9 mouse cellular contexts compared by ENCODE assay signal in genomic region chr7:110816037-110816436, GRCm38 (mm10). TPM values are rescaled to one million over a fixed set of nuclear protein-coding genes. Genes with fewer than 3 reads are reported as not detected.
A peak's percentile ranks its signal among the peaks of the same experiment; 100 is the strongest.
DNase-seq lines count a peak whose midpoint lies in the region; ATAC-seq and TF ChIP-seq lines count a peak whose summit lies in the region.
"Had no signal": no experiment of that assay in that cellular context is flagged by ENCODE, and none has a peak within 500 bp of the region (broad histone marks: within the 10 kb centered on the region; RNA-seq: fewer than 3 reads in every experiment).

No protein-coding gene starts in this region.

- no peak overlapping the region for H3K4me3 ChIP-seq in forebrain, postnatal 0 days (ENCODE audit: low read depth, low read length)
- no peak overlapping the region for H3K4me3 ChIP-seq in forebrain, embryonic 12.5 days (replicated peaks)
- H3K4me3 ChIP-seq in spleen, adult 2 months (ENCODE audit: extremely low read depth, insufficient read depth, insufficient read length), result no peak overlapping the region
- H3K4me3 ChIP-seq in intestine, postnatal 0 days (ENCODE audit: low read depth, low read length), result no peak overlapping the region
- H3K4me3 ChIP-seq: lung, embryonic 15.5 days had no signal

- H3K9ac ChIP-seq in forebrain, postnatal 0 days, result no peak overlapping the region
- no peak overlapping the region for H3K9ac ChIP-seq in forebrain, embryonic 12.5 days
- no peak overlapping the region for H3K9ac ChIP-seq in intestine, postnatal 0 days (ENCODE audit: low read depth, low read length)
- H3K9ac ChIP-seq: lung, embryonic 15.5 days had no signal

- no peak overlapping the region for H3K27ac ChIP-seq in forebrain, postnatal 0 days (ENCODE audit: low read depth, low read length)
- no peak overlapping the region for H3K27ac ChIP-seq in forebrain, embryonic 12.5 days
- no peak overlapping the region for H3K27ac ChIP-seq in spleen, adult 2 months (ENCODE audit: insufficient read depth, low read length)
- no peak overlapping the region for H3K27ac ChIP-seq in intestine, postnatal 0 days (ENCODE audit: low read depth, low read length)
- H3K27ac ChIP-seq: lung, embryonic 15.5 days had no signal

- no peaks in the 10 kb centered on the region for H3K9me3 ChIP-seq in forebrain, postnatal 0 days (ENCODE audit: low read length)
- no peaks in the 10 kb centered on the region for H3K9me3 ChIP-seq in forebrain, embryonic 12.5 days
- H3K9me3 ChIP-seq in intestine, postnatal 0 days (ENCODE audit: control insufficient read depth), result no peaks in the 10 kb centered on the region
- H3K9me3 ChIP-seq: lung, embryonic 15.5 days had no signal

- no peak for TF ChIP-seq POLR2A in spleen, adult 2 months (IDR thresholded peaks at IDR 0.05; ENCODE audit: low read depth, low read length)

- no peak overlapping the region for H3K4me2 ChIP-seq in forebrain, postnatal 0 days (ENCODE audit: low read depth)
- H3K4me2 ChIP-seq in forebrain, embryonic 12.5 days, result no peak overlapping the region
- no peak overlapping the region for H3K4me2 ChIP-seq in intestine, postnatal 0 days (replicated peaks; ENCODE audit: low read depth)
- H3K4me2 ChIP-seq: lung, embryonic 15.5 days had no signal

- no peaks in the 10 kb centered on the region for H3K4me1 ChIP-seq in forebrain, postnatal 0 days (ENCODE audit: insufficient read depth)
- H3K4me1 ChIP-seq in forebrain, embryonic 12.5 days, result no peaks in the 10 kb centered on the region
- no peaks in the 10 kb centered on the region for H3K4me1 ChIP-seq in spleen, adult 2 months (ENCODE audit: control insufficient read depth, insufficient read depth, insufficient read length)
- H3K4me1 ChIP-seq in intestine, postnatal 0 days (replicated peaks; ENCODE audit: control insufficient read depth, insufficient read depth, low read length), result no peaks in the 10 kb centered on the region

- ATAC-seq in forebrain, postnatal 0 days, result peak; percentile 65
- no peak for ATAC-seq in forebrain, embryonic 12.5 days (ENCODE audit: low FRiP score)
- peak; percentile 88 for ATAC-seq in common myeloid progenitor, adult 5-6 weeks (replicated peaks; ENCODE audit: low read depth, poor library complexity, severe bottlenecking)
- ATAC-seq in intestine, postnatal 0 days, result peak; percentile 42; the same call in 1 of the 2 replicates

- peak; percentile 74 for DNase-seq in forebrain, postnatal 0 days
- DNase-seq in spleen, adult 2 months (ENCODE audit: low read depth in 1 of 2, low spot score in 2 of 2), result peak; percentile 42 to 45
- DNase-seq in spleen, adult 12 weeks (ENCODE audit: low spot score), result no peak
- peak; percentile 68 for DNase-seq in lung, postnatal 14 days
- DNase-seq in thymus, postnatal 4 days, result peak; percentile 57

- H3K36me3 ChIP-seq in forebrain, postnatal 0 days (ENCODE audit: insufficient read depth), result peaks cover 14% of the 10 kb centered on the region; the same call in 1 of the 2 replicates
- 0 out of 2 replicates have a peak, but pooled peaks cover 6% of the 10 kb centered on the region for H3K36me3 ChIP-seq in forebrain, embryonic 12.5 days (replicated peaks)
- peaks cover 10% of the 10 kb centered on the region for H3K36me3 ChIP-seq in spleen, adult 2 months (ENCODE audit: control insufficient read depth, insufficient read depth, low read length)
- peaks cover 19% of the 10 kb centered on the region for H3K36me3 ChIP-seq in intestine, postnatal 0 days (ENCODE audit: control insufficient read depth, insufficient read depth)

- 72% methylated on average over 5 of the region's 5 CpGs for WGBS in forebrain, postnatal 0 days
- 78% methylated on average over 5 of the region's 5 CpGs for WGBS in forebrain, embryonic 12.5 days
- 67% methylated on average over 5 of the region's 5 CpGs for WGBS in spleen, adult 2 months
- WGBS in intestine, postnatal 0 days, result 67% methylated on average over 5 of the region's 5 CpGs

- TF ChIP-seq CTCF in forebrain, postnatal 0 days (IDR thresholded peaks at IDR 0.05; ENCODE audit: low read depth), result peak; percentile 89
- TF ChIP-seq CTCF in spleen, adult 2 months (IDR thresholded peaks at IDR 0.05; ENCODE audit: extremely low read depth, insufficient read depth, insufficient read length, insufficient replicate concordance), result peak; percentile 68; the same call in 1 of the 2 replicates
- TF ChIP-seq CTCF in intestine, postnatal 0 days (IDR thresholded peaks at IDR 0.05; ENCODE audit: low read depth), result peak; percentile 94

- no peaks in the 10 kb centered on the region for H3K27me3 ChIP-seq in forebrain, postnatal 0 days (ENCODE audit: insufficient read depth, low read length)
- H3K27me3 ChIP-seq in forebrain, embryonic 12.5 days, result no peaks in the 10 kb centered on the region
- no peaks in the 10 kb centered on the region for H3K27me3 ChIP-seq in spleen, adult 2 months (ENCODE audit: control insufficient read depth, insufficient read depth, low read length)
- H3K27me3 ChIP-seq in intestine, postnatal 0 days (replicated peaks; ENCODE audit: control insufficient read depth, insufficient read depth, low read length), result no peaks in the 10 kb centered on the region
- H3K27me3 ChIP-seq: lung, embryonic 15.5 days had no signal

RNA-seq across cellular contexts. Expression of gene Rnf141, which starts 28.2 kb away (rescaled TPM):
- 81.8 and 98.9 TPM in 2 replicates for total RNA-seq in forebrain, postnatal 0 days (2014; rRNA removed)
- 38.6 and 44.9 TPM in 2 replicates for polyA plus RNA-seq in forebrain, postnatal 0 days (2015; fragmentation: Nextera tagmentation; extraction: Ambion mirVana)
- polyA plus RNA-seq in forebrain, embryonic 12.5 days (2016; fragmentation: Nextera tagmentation; extraction: Ambion mirVana), result 25.8 and 29.1 TPM in 2 replicates
- polyA plus RNA-seq in spleen, adult 2 months (2012; rRNA removed), result 10.0 and 12.4 TPM in 2 replicates
- 45.3 and 49.2 TPM in 2 replicates for total RNA-seq in common myeloid progenitor, adult 5-6 weeks (2017)
- polyA plus RNA-seq in intestine, postnatal 0 days (2015; fragmentation: Nextera tagmentation; extraction: Ambion mirVana), result 31.0 and 33.5 TPM in 2 replicates

RNA-seq across cellular contexts. Expression of gene Lyve1, which starts 47.0 kb away (rescaled TPM):
- total RNA-seq in forebrain, postnatal 0 days (2014; rRNA removed), result 8.4 and 12.3 TPM in 2 replicates
- 5.8 and 6.6 TPM in 2 replicates for polyA plus RNA-seq in forebrain, postnatal 0 days (2015; fragmentation: Nextera tagmentation; extraction: Ambion mirVana)
- polyA plus RNA-seq in forebrain, embryonic 12.5 days (2016; fragmentation: Nextera tagmentation; extraction: Ambion mirVana), result 3.0 and 3.3 TPM in 2 replicates
- 0.49 and 0.52 TPM in 2 replicates for polyA plus RNA-seq in spleen, adult 2 months (2012; rRNA removed)
- not detected in 2 replicates for total RNA-seq in common myeloid progenitor, adult 5-6 weeks (2017)
- 26.9 and 29.9 TPM in 2 replicates for polyA plus RNA-seq in intestine, postnatal 0 days (2015; fragmentation: Nextera tagmentation; extraction: Ambion mirVana)

RNA-seq across cellular contexts. Expression of gene Ampd3, which starts 48.0 kb away (rescaled TPM):
- 9.9 and 11.0 TPM in 2 replicates for total RNA-seq in forebrain, postnatal 0 days (2014; rRNA removed)
- 4.8 and 8.6 TPM in 2 replicates for polyA plus RNA-seq in forebrain, postnatal 0 days (2015; fragmentation: Nextera tagmentation; extraction: Ambion mirVana)
- 0.94 and 1.2 TPM in 2 replicates for polyA plus RNA-seq in forebrain, embryonic 12.5 days (2016; fragmentation: Nextera tagmentation; extraction: Ambion mirVana)
- polyA plus RNA-seq in spleen, adult 2 months (2012; rRNA removed), result 15.8 and 21.8 TPM in 2 replicates
- 9.0 and 17.3 TPM in 2 replicates for total RNA-seq in common myeloid progenitor, adult 5-6 weeks (2017)
- 7.0 and 7.4 TPM in 2 replicates for polyA plus RNA-seq in intestine, postnatal 0 days (2015; fragmentation: Nextera tagmentation; extraction: Ambion mirVana)
